Mouse (Mus musculus) adrenal gland (tissue): ENCODE data around the gene Keap1.
"Not testable (repeated sequence)": the region's sequence is repeated elsewhere in the genome, so short reads cannot be mapped to it uniquely, and the experiment has no call there.

Experiments
- intact Hi-C: fragments of 180-260 bp; cut with DNase I; formaldehyde crosslinking; loops from one replicate; pipeline ENCODE4 v1.15.1; 2025
- long read RNA-seq, 2 experiments: library from polyadenylated mRNA; unstranded; transcript quantifications; one replicate each; pipeline ENCODE4 v2.0.0; 2020; ENCODE audit warnings: borderline replicate concordance in 1 of 2; ENCODE audit not compliant: insufficient replicate concordance in 1 of 2

Gene Keap1
- long read RNA-seq, experiment 1, transcript Keap1-204 (6 exons, 2,163 nt): minor isoform, 5 of 70 reads
- long read RNA-seq, experiment 1, transcript Keap1-202 (5 exons, 3,614 nt): minor isoform, 8 of 70 reads
- long read RNA-seq, experiment 1, transcript Keap1-205 (6 exons, 3,151 nt): minor isoform, 5 of 70 reads
- long read RNA-seq, experiment 1, transcript Keap1-201 (6 exons, 3,172 nt): major isoform, 38 of 70 reads
- long read RNA-seq, experiment 1, partial matches to known transcripts: 5 of 70 reads
- long read RNA-seq, experiment 1, other reads (novel, unspliced or antisense): 9 of 70 reads
- long read RNA-seq, experiment 2, transcript Keap1-205 (6 exons, 3,151 nt): minor isoform, 6 of 71 reads
- long read RNA-seq, experiment 2, transcript Keap1-201 (6 exons, 3,172 nt): major isoform, 40 of 71 reads
- long read RNA-seq, experiment 2, transcript Keap1-202 (5 exons, 3,614 nt): minor isoform, 8 of 71 reads
- long read RNA-seq, experiment 2, transcript Keap1-204 (6 exons, 2,163 nt): minor isoform, 7 of 71 reads
- long read RNA-seq, experiment 2, partial matches to known transcripts: 3 of 71 reads
- long read RNA-seq, experiment 2, other reads (novel, unspliced or antisense): 7 of 71 reads

DNA sequence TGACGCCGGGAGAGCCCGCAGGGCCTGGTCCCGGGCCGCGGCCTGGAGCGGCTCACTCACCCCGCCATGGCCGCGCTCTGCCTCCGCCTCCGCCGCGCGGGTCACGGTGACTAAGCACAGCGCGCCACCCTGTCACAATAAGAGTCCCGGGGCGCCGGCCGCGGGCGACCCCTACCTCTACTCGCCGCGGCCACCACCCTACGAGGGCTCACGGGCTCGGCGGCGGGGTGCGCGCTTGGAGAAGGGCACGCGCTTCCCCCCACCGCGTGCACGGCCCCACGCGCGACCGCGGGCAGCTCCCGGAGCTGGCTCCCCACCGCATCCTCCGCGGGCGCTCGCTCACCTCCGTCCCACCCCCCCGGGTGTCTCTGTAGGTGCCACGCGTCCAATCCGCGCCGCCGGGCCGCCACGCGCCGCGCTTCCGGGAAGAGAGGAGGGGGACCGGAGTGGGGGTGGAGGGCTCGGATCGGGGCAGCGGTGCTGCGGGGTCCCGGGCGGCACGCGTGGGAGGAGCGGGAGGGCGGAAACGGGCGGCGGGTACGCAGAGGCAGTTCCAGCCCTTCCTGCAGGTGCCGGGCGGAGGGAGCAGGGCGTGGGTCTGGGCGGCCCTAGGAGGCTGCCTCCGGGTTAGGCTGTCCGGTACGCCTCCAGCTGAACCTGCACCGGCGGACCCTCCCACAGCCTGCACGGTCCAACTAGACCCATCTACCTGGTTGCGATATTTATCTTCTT lies at the start of gene Keap1:
TSS of gene Keap1 (minus strand) at position 629 of the 732 bp plus-strand sequence.
- intact Hi-C loops: no loop called here

DNA sequence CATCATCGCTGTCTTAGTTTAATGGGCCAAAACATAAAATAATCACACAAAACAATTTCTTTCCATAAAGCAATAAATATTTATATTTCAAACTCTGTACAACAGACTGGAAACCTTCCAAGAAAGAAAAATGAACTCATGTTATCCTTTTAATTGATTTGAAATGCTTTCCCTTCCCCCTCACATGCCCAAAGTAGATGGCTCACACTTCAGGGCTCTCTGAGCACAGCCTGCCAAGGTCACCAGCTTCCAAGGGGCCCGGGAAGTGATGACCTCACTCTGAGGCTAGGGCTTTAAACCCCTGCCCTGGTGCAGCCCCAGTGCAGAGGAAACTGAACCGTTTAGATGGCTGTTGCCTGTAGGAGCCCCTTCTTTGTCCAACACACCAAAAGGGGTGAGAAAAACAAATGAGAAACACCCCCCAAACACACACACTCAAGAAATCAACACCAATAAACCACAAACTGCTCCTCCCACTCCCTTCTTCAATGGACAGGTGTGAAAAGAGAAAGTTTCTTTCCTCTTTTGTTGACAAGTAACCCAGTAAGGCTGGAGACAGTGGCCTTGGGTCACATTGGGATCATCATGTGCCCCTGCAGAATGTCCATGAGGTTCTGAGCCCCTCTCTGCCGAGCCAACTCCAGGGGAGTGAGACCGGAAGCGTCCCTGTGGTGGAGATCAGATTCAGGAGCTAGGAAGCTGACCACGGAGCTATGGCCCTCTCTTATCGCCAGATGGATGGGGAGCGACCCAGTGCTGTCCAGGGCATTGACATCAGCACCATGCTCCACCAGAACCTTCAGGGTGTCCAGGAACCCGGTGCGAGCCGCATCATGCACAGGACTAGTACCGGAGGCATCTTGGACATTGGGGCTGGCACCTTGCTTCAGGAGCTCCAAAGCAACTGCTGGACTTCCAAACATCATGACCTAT lies 49.5 kb upstream of the Keap1 start:
- intact Hi-C loops: no loop called here

DNA sequence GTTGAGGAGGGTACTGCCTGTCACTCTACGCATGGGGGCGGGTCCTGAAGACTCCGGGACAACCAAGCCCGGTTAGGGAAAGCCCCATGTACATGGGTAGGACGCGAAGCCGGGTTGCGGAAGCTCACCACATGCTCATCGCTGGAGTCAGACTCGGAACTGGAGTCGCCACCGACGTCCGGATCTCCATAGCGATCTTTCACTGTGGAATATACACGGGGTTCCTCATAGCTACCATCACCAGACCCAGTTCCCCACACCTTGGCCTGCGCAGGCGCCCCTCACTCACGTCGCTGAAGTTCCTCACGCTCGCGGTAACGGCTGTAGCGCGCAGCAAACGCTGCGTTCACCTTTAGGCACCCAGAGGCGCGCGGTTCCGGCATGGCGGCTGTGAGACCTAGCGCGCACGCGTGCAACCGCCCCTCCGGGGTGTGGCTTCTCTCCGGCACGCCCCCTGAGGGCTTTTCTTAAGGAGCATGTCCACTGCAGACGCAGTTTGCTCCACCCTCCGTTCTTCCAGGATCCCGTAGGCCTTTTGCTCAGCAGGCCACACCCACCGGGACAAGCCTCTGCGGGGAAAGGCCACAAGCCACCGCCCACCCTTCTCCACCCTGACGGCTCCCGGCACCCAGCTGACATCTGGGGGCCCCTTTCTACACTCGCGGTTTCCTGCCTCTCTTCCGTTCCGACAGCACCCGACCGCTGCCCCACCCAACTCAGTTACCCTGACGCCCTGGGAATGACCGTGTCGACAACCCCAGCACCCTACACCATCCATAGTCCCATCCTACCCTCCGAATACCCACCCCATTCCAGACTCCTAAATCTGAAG lies 48.6 kb upstream of the Keap1 start, which contains the start of gene Kri1:
TSS of gene Kri1 (minus strand) at position 399 of the 832 bp plus-strand sequence.
- intact Hi-C loops: no loop called here

DNA sequence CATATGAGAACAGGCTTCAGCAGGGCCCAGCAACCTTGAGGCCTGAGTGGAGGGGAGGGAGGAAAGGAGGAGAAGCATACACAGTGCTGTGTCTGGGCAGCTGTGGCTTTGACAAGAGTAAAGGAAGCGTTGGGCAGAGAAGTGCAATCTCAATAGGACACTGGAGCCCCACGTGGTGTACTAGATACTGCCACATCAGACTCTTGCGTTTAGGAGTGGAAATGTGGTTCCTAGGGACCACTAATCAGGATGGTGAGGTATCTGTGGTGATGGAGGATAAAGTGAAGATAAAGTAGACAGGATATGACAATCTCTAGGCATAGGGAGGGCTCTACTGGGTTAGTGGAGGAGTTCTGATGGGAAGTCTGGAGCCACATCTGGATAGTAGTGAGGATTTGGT lies 47.6 kb upstream of the Keap1 start:
- intact Hi-C loops: no loop called here

DNA sequence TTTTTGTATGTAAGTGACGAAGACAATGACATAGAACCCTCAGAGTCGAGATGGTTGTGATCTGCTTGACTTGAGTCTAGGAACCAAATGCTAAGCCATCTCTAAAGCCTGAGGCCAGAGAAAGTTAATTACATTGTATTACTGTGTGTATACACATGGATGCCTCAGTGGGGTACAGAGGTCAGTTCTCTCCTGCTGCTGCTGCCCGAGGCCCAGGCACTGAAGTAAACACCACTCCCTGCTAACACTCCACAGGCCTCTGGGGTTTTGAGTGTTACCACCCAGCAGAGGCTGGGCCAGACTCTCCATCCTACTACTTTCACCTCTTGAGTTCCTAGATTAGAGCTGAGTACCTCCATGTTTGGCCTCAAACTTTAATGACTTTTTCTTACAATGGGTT lies 44.8 kb upstream of the Keap1 start:
- intact Hi-C loops: no loop called here

DNA sequence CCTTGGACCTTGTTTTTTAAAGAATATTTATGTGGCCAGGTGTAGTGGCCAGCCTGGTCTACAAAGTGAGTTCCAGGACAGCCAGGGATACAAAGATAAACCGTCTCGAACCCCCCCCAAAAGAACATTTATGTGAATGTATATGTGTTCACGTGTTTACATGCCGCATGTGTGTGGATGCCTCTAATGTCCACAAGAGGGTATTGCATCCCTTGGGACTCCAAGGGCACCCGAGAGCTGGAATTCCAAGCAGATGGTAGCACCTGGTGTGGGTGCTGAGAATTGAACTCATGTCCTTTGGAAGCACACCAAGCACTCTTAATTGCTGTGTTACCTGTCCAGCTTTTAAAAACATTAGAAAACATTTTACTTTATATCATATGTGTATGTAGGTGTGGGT lies 44.4 kb upstream of the Keap1 start:
- intact Hi-C loops: no loop called here

DNA sequence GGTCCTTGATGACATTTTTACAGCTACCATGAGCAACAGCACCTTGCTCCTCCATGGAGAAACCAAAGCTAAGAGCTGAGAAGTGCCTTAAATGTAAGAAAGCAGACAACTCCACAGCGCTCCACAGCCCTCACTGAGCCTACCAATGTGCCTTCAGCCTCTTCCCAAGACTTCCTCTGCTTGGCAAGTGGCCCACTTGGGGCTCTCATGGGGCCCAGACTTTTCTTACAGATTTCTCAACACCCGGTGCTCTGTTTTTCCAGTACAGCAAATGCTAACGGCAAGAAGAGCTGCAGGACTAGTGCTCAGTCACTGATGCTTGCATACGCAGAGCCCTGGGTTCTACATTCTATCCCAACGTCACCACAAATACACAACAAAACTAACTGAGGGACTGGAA lies 38.6 kb upstream of the Keap1 start:
- intact Hi-C loops: no loop called here

DNA sequence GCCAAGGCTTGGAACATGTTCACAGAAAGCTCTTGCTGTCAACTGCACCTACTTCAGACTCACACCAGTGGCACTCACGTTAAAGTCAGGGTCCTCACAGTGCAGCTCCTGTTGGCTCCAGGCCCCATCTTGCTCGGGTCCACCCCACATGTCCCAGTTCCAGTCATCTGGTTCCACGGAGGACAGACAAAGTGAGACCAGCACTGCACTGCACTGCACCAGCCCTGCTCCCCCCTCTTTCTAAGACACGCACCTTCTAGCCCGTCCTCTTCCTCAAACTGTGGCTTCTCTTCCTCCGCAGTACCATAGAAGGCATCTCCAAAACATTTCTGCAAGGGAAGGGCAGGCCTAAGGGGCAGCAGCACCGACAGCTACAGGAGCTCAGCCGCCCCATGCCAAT lies 37.1 kb upstream of the Keap1 start:
- intact Hi-C loops: no loop called here

DNA sequence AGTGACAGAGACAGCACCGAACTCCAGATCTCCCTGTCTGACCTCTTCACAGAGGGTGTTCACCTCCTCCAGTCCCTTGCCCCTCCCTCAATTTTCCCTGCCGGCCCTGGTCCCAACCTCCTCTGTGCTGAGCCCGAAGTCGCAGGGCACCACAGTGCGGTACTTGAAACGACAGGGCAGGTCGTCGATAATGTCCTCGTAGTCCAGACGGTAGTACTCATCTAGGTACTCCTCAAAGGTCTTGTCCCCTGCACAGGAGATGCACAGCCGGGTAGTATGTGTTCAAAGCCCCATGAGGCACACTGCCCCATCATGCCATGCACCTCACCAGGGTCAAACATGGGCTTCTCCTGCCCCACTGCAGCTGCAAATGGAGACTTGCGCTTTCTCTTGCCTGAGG lies 36.6 kb upstream of the Keap1 start:
- intact Hi-C loops: no loop called here

DNA sequence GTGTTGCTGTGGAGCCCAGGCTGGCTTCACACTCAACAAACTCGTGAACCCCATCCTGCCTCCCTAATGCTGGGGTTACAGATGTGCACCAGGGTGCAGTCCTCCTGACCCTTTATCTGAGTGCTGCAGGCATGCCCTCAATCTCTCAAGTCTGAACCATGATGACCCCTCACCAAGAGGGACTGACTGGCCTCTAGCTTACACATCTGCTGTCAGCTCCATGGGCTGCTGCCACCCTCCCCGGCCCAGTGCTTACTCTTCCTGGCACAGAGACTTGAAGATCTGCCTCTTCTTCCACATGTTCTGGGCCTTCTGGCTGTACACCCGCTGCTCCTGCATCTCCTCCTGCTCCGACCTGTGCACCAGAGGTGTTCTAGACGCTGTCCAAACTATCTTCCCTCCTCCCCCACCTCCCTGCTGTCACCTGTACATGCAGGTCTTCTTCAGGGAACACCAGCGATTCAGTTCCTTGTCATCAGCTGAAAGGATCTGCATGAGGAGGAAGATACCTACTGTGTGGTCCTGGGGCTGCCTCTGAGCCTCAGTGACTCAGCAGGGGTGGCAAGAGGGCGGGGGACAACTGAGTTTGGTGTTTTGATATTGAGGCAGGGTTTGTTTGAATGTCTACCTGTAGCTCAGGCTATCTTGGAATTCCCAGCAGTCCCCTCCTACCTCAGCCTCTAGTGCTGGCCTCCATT lies 36.0 kb upstream of the Keap1 start:
- intact Hi-C loops: no loop called here

DNA sequence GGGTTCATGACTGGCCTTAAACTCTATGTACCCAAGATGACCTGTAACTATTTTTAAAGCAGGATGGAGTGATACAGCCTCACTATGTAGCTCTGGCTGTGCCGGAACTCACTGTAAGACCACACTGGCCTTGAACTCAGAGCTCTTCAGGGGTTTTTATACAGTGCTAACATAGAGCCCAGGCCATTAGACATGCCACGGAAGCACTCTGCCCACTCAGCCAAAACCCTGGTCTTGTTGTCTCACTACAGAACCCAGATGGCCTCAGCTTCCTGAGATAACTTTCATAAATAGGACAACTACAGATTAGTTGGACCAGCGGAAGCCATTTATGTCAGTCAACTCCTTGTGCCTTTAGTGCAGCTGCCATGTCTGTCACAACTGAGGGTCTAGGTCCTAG lies 35.2 kb upstream of the Keap1 start:
- intact Hi-C loops: no loop called here

DNA sequence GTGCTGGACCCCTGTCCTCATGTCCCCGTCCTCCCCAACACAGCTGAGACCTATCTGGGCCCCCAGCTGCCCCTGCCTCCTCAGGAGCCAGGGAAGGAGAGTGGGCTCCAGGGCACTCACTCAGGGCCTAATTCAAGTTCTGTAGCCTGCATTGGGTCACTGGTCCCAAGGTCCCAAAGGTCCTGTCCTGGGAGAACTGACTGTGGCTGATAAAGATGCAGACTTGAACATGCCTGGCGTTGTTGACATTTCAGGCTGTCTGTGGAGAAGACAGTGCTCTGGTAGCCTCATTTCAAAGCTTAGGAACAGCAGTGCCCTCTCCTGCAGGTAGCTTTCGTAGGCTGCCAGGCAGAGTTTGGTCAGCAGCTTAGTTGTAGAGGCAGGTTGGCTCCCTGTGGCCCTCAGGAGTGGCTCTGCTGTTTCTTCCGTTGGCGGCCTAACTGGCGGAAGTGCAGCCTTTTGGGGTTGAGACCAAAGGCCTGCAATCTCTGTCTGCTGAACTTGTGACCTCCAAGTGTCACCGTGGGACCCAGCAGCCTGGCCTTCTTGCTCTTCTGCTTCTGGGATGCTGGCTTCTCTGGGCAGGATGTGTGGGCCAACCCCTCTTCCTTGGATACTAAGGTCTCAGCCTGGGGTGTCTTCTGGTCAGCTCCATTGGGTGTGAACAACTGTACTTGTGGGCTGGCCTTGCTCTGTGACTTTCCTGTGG lies 34.5 kb upstream of the Keap1 start:
- intact Hi-C loops: no loop called here

DNA sequence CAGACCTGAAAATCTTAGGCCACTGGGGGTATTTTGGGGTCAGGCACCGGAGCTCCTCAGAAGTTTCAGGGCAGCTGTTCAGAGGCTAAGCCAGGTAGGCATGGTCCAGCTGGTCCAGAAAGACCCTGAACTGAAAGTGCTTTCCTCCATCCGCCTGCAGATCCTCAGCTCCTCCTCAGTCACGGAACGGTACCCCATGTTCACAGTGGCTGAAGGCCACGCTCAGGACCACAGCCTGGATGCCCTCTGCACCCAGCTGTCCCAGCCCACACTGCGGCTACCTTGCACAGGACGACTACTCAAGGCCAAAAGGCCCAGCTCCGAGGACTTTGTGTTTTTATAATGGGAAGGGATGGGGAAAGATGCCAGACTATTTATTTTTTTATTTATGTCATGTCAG lies 33.9 kb upstream of the Keap1 start:
- intact Hi-C loops: no loop called here

DNA sequence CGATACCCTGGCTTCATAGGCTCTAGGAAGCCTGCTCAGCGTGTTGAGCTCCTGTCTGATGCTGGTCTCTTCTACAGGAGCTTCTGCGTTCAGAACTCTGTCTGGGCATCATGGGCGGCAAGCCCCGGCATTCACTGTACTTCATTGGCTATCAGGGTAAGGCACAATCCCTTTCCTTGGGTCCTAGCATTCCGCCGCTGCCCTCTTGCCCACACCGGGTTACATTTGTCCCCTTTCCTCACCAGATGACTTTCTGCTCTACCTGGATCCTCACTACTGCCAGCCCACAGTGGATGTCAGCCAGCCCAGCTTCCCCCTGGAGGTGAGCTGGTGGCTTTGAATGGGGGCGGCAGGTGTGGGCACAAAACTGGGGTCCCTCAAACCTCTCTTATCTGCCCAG lies 33.2 kb upstream of the Keap1 start:
- intact Hi-C loops: no loop called here

DNA sequence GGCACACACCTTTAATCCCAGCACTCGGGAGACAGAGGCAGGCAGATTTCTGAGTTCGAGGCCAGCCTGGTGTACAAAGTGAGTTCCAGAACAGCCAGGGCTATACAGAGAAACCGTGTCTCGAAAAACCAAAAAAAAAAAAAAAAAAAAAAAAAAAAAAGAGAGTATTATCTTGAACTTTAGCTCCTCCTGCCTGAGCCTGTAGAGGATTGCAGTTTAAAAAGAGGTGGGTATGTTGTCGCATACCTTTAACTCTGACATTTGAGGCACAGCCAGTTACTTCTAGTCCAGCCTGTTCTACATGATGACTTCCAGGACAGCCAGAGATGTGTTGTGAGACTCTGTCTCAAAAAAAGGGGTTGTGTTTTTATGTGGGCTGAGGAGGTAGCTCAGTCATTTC lies 30.4 kb upstream of the Keap1 start:
- intact Hi-C loops: not testable (repeated sequence)

DNA sequence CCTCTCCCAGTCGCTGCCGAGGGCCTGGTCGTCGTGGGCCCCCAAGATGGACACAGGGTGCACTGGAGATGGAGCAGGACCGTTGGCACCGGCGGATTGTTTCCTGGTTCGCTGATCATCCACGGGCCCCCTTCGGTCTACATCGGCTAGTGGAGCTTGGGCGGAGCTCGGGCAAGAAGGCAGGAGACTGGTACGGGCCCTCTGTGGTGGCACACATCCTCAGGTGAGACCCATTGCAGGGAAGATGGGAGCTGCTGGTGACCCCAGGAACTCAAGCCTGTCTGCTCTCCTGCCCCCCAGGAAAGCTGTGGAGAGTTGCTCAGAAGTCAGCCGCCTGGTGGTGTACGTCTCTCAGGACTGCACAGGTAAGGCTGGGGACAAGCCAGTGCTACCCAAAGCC lies 29.1 kb upstream of the Keap1 start:
- intact Hi-C loops: no loop called here

DNA sequence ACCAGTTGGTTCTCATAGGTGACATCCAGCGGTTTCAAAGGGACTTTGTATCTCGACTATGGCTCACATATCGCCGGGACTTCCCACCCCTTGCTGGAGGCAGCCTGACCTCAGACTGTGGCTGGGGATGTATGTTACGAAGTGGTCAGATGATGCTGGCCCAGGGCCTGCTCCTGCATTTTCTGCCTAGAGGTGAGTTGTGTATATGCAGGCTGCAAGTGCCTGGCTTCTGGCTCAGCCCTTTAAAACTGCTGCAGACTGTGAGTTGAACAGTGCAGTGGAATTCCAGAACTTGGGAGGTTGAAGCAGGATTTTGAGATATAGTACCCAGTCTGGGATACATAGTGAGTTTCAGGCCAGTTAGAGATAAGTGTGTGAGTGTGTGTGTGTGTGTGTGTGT lies 27.7 kb upstream of the Keap1 start:
- intact Hi-C loops: no loop called here

DNA sequence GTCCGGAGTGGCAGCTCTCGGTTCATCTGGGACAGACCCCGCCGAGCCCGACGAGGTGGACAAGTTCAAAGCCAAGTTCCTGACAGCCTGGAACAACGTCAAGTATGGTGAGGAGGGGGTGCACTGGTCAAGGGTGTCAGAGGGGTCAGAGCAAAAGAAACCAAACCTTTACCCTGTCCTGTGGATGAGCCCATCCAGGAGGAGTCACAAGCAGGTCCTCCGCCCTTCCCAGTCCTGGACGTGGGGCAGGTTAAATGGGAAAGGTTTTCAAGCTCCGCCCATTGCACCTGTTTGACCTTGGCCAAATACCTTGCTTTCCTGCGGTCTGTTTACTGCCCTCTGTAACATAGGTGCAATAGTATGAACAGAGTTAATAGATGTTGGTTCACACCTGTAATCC lies 26.4 kb upstream of the Keap1 start:
- intact Hi-C loops: no loop called here

DNA sequence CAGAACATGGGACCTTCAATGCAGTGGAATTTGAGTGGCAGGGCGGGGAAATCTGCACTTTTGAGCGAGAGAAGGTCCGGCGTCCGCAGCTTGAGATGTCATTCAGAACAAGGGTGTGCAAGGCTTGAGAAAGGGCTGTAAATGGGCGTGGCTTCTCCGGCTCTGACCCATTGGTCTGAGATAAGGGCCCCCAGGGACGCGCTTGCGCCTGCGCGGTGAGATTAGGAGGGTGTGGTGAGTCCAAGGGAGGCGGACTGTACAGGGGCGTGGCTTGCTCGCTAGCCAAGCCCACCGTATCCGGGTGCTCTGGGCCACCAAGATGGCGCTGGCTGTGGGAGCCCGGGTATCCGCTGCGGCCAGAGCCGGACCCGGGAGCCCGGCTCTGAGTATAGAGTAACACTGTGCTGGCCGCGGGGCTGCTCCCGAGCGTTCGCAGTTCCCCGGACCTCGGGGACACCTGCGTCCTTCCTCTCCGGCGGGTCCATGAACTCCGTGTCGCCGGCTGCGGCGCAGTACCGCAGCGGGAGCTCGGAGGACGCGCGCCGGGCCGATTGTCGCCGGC lies 25.9 kb upstream of the Keap1 start, which contains the start of gene Atg4d:
TSS of gene Atg4d (plus strand) at position 294 of the 562 bp plus-strand sequence.
- intact Hi-C loops: no loop called here
